Comparison of ENCODE assay signal across 19 mouse cellular contexts in genomic region chr7:123148935-123149334, GRCm38 (mm10). TPM values are rescaled to one million over a fixed set of nuclear protein-coding genes. Genes with fewer than 3 reads are reported as not detected.
A peak's percentile ranks its signal among the peaks of the same experiment; 100 is the strongest.
DNase-seq lines count a peak whose midpoint lies in the region; ATAC-seq and TF ChIP-seq lines count a peak whose summit lies in the region.
"Had no signal": no experiment of that assay in that cellular context is flagged by ENCODE, and none has a peak within 500 bp of the region (broad histone marks: within the 10 kb centered on the region; RNA-seq: fewer than 3 reads in every experiment).

No protein-coding gene starts in this region.

- no peak for DNase-seq in T-cell, adult 2 months (ENCODE audit: low spot score)
- DNase-seq in adrenal gland, postnatal 10 days: no peak
- DNase-seq in frontal cortex, postnatal 25 days (ENCODE audit: low spot score in 2 of 2): no peak
- DNase-seq: adrenal gland, postnatal 14 days; B cell, adult 2 months; cerebellum, adult 2 months; cerebellum, postnatal 10 days; gastrocnemius, postnatal 14 days; heart, adult 18-20 months had no signal

- TF ChIP-seq POLR2A in bone marrow macrophage, adult 2 months (IDR thresholded peaks at IDR 0.05; ENCODE audit: borderline replicate concordance, low read depth, low read length): no peak

- peaks cover 20% of the 10 kb centered on the region for H3K4me1 ChIP-seq in bone marrow macrophage, adult 2 months (ENCODE audit: control insufficient read depth, insufficient read depth, low read length)
- H3K4me1 ChIP-seq: embryonic facial prominence, embryonic 12.5 days; forebrain, embryonic 15.5 days; heart, embryonic 15.5 days had no signal

- H3K27ac ChIP-seq in bone marrow macrophage, adult 2 months (ENCODE audit: insufficient read depth, low read depth, low read length): peak overlapping the region; percentile 23
- H3K27ac ChIP-seq: embryonic facial prominence, embryonic 12.5 days; forebrain, embryonic 15.5 days; heart, embryonic 15.5 days had no signal

- no peak for TF ChIP-seq CTCF in bone marrow macrophage, adult 2 months (IDR thresholded peaks at IDR 0.05; ENCODE audit: low read depth, low read length)

- ATAC-seq in common myeloid progenitor, adult 5-6 weeks (replicated peaks; ENCODE audit: low read depth, poor library complexity, severe bottlenecking): peak; percentile 97
- ATAC-seq in megakaryocyte, adult 5-6 weeks (ENCODE audit: poor library complexity, severe bottlenecking): peak; percentile 96
- ATAC-seq: CD4-positive, CD25-positive, alpha-beta regulatory T cell, adult 4 months; forebrain, embryonic 15.5 days; hindbrain, embryonic 16.5 days; inflammation-experienced regulatory T-cells, adult 6 months; intestine, postnatal 0 days had no signal

- H3K4me3 ChIP-seq in bone marrow macrophage, adult 2 months (ENCODE audit: insufficient read depth, low read length): no peak overlapping the region
- H3K4me3 ChIP-seq: embryonic facial prominence, embryonic 12.5 days; forebrain, embryonic 15.5 days; heart, embryonic 15.5 days had no signal

RNA-seq across cellular contexts. Expression of gene Tnrc6a, which starts 25.2 kb away (rescaled TPM):
- polyA plus RNA-seq in bone marrow macrophage, adult 2 months (2012; ENCODE audit: insufficient read depth, insufficient read length, missing spikeins): 69.1 and 76.8 TPM in 2 replicates
- total RNA-seq in common myeloid progenitor, adult 5-6 weeks (2017): 29.6 and 62.6 TPM in 2 replicates
- total RNA-seq in megakaryocyte, adult 5-6 weeks (2015): 22.2 and 25.5 TPM in 2 replicates
- 23.3 and 28.9 TPM in 2 replicates for total RNA-seq in megakaryocyte, adult 5-6 weeks (2017)
- 10 to 100 TPM; 32.9 to 57.8 TPM for total RNA-seq in adrenal gland, postnatal 10 days (2021)
